Mouse (Mus musculus) monocyte, adult 59 days (primary cell): ENCODE measurements around the gene Gm3233. TPM values are rescaled to one million over a fixed set of nuclear protein-coding genes. Genes with fewer than 3 reads are reported as not detected.

Source experiments
- total RNA-seq, 2 experiments: library from RNA; stranded (reverse); gene quantifications; one replicate each; pipeline ENCODE4 v1.2.4; 2023

Gene Gm3233
- not detected for total RNA-seq

DNA sequence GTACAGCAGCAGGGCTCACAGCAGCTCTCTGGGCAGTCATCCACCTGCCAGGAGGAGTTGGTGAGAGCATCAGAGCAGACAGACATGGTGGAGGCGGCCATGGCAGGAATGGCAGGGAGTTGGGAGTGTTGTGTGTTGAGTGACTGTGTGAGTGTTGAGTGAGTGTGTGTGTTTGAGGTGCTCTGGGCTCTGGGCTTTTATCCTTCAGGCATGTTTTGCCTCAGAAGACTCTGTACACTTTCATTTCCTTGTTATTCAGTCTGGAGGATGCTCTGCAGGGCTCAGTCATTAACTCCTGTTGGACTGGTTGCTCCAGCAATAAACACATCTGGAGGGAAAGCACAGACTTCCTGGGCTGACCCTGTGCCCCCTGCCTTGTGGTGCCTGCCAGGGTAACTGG is at the start of gene Gm3233:
Gm3233 (minus strand) TSS at position 101 of the 400 bp plus-strand sequence.

DNA sequence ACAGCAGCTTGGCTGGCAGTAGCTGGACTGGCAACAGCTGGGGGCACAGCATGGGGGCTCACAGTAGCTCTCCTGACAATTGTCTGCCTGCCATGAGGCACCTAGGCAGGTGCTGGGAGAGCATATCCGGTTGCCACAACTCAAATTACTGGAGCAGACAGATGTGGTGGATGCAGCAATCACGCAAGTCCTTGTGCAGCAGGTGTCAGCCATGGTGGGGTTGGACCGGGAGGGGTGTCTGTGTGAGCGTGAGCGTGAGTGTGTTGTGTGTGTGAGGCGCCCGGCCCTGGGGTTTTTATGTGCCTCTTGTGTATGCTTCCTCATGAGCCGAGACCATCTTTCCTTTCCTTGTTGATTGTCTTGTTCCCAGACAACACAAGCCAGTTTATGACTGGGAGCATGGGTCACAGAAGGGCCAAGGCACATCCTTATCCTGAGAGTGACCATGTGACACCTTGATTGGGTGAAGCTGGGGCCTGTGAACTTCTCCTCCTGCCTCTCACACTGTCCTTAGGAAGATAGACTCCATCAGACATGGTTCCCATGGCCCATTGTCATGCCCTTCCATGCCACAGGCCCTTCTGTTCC is 39.5 kb upstream of the Gm3233 start, which contains the start of gene Gm19668:
Gm19668 (minus strand) TSS at position 213 of the 588 bp plus-strand sequence.

DNA sequence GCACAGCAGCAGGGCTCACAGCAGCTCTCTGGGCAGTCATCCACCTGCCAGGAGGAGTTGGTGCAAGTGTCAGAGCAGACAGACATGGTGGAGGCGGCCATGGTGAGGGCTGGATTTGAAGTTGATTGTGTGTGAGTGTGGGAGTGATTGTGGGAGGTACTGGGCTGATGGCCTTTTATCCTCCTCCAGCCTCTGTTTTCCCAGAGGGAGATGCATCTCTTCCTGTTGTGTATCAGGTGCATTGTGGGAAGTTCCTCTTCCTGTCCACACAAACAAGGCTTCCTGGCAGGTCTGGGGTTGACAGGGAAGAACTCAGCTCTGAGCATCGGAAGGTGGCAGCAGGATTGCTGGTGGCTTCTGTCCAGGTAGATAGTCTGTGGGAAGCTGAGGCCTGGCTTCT is 35.5 kb upstream of the Gm3233 start, which contains the start of gene Gm9639:
Gm9639 (minus strand) TSS at position 101 of the 400 bp plus-strand sequence.

DNA sequence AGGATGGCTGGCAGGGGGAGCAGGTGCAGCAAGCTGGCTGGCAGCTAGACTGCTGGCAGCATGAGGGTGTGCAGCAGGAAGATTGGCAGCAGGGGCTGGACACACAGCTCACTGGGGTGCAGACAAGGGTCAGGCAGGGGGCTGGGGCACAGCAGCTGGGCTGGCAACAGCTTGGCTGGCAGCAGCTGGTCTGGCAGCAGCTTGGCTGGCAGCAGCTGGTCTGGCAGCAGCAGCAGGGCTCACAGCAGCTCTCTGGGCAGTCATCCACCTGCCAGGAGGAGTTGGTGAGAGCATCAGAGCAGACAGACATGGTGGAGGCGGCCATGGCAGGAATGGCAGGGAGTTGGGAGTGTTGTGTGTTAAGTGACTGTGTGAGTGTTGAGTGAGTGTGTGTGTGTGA is 28.4 kb upstream of the Gm3233 start, which contains the start of gene Gm7137:
Gm7137 (minus strand) TSS at position 325 of the 400 bp plus-strand sequence.

DNA sequence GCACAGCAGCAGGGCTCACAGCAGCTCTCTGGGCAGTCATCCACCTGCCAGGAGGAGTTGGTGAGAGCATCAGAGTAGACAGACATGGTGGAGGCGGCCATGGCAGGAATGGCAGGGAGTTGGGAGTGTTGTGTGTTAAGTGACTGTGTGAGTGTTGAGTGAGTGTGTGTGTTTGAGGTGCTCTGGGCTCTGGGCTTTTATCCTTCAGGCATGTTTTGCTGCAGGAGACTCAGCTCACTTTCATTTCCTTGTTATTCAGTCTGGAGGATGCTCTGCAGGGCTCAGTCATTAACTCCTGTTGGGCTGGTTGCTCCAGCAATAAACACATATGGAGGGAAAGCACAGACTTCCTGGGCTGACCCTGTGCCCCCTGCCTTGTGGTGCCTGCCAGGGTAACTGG is 23.0 kb upstream of the Gm3233 start, which contains the start of gene Gm3250:
Gm3250 (minus strand) TSS at position 101 of the 400 bp plus-strand sequence.

DNA sequence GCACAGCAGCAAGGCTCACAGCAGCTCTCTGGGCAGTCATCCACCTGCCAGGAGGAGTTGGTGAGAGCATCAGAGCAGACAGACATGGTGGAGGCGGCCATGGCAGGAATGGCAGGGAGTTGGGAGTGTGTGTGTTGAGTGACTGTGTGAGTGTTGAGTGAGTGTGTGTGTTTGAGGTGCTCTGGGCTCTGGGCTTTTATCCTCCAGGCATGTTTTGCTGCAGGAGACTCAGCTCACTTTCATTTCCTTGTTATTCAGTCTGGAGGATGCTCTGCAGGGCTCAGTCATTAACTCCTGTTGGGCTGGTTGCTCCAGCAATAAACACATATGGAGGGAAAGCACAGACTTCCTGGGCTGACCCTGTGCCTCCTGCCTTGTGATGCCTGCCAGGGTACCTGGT is 17.4 kb upstream of the Gm3233 start, which contains the start of gene Gm7138:
Gm7138 (minus strand) TSS at position 101 of the 400 bp plus-strand sequence.

DNA sequence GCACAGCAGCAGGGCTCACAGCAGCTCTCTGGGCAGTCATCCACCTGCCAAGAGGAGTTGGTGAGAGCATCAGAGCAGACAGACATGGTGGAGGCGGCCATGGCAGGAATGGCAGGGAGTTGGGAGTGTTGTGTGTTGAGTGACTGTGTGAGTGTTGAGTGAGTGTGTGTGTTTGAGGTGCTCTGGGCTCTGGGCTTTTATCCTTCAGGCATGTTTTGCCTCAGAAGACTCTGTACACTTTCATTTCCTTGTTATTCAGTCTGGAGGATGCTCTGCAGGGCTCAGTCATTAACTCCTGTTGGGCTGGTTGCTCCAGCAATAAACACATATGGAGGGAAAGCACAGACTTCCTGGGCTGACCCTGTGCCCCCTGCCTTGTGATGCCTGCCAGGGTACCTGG is 11.7 kb upstream of the Gm3233 start, which contains the start of gene Gm3238:
Gm3238 (minus strand) TSS at position 101 of the 400 bp plus-strand sequence.

DNA sequence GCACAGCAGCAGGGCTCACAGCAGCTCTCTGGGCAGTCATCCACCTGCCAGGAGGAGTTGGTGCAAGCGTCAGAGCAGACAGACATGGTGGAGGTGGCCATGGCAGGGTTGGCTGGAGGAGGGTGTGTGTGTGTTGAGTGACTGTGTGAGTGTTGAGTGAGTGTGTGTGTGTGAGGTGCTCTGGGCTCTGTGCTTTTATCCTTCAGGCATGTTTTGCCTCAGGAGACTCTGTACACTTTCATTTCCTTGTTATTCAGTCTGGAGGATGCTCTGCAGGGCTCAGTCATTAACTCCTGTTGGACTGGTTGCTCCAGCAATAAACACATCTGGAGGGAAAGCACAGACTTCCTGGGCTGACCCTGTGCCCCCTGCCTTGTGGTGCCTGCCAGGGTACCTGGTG is 8.2 kb downstream of the Gm3233 start, which contains the start of gene Gm9736:
Gm9736 (minus strand) TSS at position 101 of the 400 bp plus-strand sequence.

DNA sequence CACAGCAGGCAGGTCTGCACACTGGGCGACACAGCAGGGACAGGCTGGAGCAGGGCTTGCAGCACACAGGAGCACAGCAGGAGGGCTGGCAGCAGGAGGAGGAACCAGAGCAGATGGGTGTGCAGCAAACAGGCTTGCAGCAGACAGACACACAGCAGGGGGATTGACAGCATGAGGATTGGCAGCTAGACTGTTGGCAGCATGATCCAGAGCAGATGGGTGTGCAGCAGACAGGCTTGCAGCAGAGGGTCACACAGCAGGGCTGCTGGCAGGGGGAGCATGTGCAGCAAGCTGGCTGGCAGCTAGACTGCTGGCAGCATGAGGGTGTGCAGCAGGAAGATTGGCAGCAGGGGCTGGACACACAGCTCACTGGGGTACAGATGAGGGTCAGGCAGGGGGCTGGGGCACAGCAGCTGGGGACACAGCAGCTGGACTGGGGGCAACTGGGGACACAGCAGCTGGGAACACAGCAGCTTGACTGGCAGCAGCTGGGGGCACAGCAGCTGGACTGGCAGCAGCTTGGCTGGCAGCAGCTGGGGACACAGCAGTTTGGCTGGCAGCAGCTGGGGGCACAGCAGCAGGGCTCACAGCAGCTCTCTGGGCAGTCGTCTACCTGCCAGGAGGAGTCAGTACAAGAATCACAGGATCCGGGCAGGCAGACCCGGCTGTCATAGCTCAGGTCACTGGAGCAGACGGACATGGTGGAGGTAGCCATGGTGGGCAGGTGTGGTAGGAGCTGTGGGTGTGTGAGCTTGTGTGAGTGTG is 17.4 kb downstream of the Gm3233 start, which contains the start of gene Gm18596:
Gm18596 (minus strand) TSS at position 715 of the 765 bp plus-strand sequence.

DNA sequence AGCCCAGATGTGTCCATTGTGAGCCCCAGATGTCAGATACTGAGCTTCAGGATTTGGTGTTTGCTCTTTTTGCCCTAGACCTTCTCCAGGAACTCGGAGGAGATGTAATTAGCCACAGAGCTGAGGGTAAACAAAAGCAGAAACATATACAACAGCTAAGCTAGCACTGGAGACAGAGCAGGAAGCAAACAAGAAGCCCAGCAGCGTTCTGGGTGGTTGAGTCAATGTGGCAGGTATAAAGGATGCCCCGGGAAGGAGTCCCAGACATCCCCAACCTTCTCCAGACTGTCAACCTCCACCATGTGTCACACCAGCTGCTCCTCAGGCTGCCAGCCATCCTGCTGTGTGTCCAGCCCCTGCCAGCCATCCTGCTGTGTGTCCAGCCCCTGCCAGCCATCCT is 33.3 kb downstream of the Gm3233 start, which contains the start of gene Gm10100:
Gm10100 (plus strand) TSS at position 301 of the 400 bp plus-strand sequence.

DNA sequence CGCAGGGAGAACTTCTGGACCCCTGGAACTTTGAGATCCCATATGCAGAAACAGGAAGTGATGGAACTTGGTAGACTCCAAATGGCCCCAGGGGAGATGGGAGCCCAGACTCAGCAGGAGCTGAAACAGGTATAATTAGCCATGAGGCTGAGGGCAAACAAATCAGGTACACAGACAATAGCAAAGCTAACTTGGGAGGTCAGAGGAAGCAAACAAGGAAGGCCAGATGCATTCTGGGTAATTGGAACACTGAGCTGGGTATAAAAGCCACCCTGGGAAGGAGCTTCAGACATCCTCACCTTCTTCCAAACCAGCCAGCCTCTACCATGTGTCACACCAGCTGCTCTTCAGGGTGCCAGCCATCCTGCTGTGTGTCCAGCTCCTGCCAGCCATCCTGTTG is 39.2 kb downstream of the Gm3233 start, which contains the start of gene Krtap12-1:
Krtap12-1 (plus strand) TSS at position 301 of the 400 bp plus-strand sequence.

DNA sequence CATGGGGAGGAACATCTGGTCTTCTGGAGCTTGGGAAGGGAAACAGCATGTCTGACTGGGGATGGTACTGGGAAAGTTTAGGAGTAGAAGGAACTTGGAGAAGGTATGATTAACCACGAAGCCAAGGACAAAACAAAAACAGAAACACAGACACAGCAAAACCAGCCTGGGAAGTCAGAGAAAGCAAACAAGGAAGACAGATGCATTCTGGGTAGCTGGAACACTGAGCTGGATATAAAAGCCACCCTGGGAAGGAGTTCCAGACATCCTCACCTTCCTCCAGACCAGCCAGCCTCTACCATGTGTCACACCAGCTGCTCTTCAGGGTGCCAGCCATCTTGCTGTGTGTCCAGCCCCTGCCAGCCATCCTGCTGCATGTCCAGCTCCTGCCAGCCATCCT is 44.0 kb downstream of the Gm3233 start, which contains the start of gene Gm10142:
Gm10142 (plus strand) TSS at position 301 of the 400 bp plus-strand sequence.

DNA sequence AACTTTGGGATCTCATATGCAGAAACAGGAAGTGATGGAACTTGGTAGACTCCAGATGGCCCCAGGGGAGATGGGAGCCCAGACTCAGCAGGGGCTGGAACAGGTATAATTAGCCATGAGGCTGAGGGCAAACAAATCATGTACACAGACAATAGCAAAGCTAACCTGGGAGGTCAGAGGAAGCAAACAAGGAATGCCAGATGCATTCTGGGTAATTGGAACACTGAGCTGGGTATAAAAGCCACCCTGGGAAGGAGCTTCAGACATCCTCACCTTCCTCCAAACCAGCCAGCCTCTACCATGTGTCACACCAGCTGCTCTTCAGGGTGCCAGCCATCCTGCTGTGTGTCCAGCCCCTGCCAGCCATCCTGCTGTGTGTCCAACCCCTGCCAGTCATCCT is 48.3 kb downstream of the Gm3233 start, which contains the start of gene Gm10024:
Gm10024 (plus strand) TSS at position 301 of the 400 bp plus-strand sequence.

Other genes with a start within 250 kb of the Gm3233 start
- gene Fam207a, start 243.9 kb downstream of the Gm3233 start, total RNA-seq, result 10 to 100 TPM; 19.2 to 24.2 TPM
- 100 to 1,000 TPM; 854 to 921 TPM for gene Itgb2, start 229.4 kb downstream of the Gm3233 start, total RNA-seq
- gene Pttg1ip, start 178.0 kb downstream of the Gm3233 start, total RNA-seq, result 100 to 1,000 TPM; 113 to 127 TPM
- gene Sumo3, start 153.6 kb downstream of the Gm3233 start, total RNA-seq, result 10 to 100 TPM; 76.0 to 76.6 TPM
- 10 to 100 TPM in 1 of 2 experiments, 1 to 10 TPM in 1; 3.3 to 11.9 TPM for gene Gm49325, start 153.5 kb downstream of the Gm3233 start, total RNA-seq
- 10 to 100 TPM; 43.6 to 54.7 TPM for gene Ube2g2, start 137.4 kb downstream of the Gm3233 start, total RNA-seq
- gene Tspear, start 73.1 kb downstream of the Gm3233 start, total RNA-seq, result not detected
- not detected for gene Gm19402, start 68.9 kb downstream of the Gm3233 start, total RNA-seq
- gene Gm9508, start 62.4 kb downstream of the Gm3233 start, total RNA-seq, result not detected
- not detected for gene Gm10272, start 53.1 kb downstream of the Gm3233 start, total RNA-seq
- gene Gm10024, start 48.2 kb downstream of the Gm3233 start, total RNA-seq, result not detected
- gene Gm10142, start 43.9 kb downstream of the Gm3233 start, total RNA-seq, result not detected
- not detected for gene Krtap12-1, start 39.1 kb downstream of the Gm3233 start, total RNA-seq
- not detected for gene Gm10100, start 33.2 kb downstream of the Gm3233 start, total RNA-seq
- not detected for gene Gm18596, start 17.0 kb downstream of the Gm3233 start, total RNA-seq
- not detected for gene Gm9736, start 8.3 kb downstream of the Gm3233 start, total RNA-seq
- gene Gm3238, start 11.6 kb upstream of the Gm3233 start, total RNA-seq, result not detected
- not detected for gene Gm7138, start 17.3 kb upstream of the Gm3233 start, total RNA-seq
- not detected for gene Gm3250, start 22.9 kb upstream of the Gm3233 start, total RNA-seq
- not detected for gene Gm7137, start 28.5 kb upstream of the Gm3233 start, total RNA-seq
- gene Gm9639, start 35.4 kb upstream of the Gm3233 start, total RNA-seq, result not detected
- gene Gm19668, start 39.5 kb upstream of the Gm3233 start, total RNA-seq, result not detected
- not detected for gene Gm9507, start 52.2 kb upstream of the Gm3233 start, total RNA-seq
- gene Gm2696, start 55.0 kb upstream of the Gm3233 start, total RNA-seq, result not detected
- gene Krtap10-4, start 67.4 kb upstream of the Gm3233 start, total RNA-seq, result not detected
- gene Krtap10-10, start 76.3 kb upstream of the Gm3233 start, total RNA-seq, result not detected
- gene Gm36176, start 87.1 kb upstream of the Gm3233 start, total RNA-seq, result not detected
- not detected for gene Gm10318, start 93.2 kb upstream of the Gm3233 start, total RNA-seq
- not detected for gene Gm3285, start 102.3 kb upstream of the Gm3233 start, total RNA-seq
- under 1 TPM; 0.10 to 0.15 TPM for gene Lrrc3, start 142.9 kb upstream of the Gm3233 start, total RNA-seq
- gene Trpm2, start 210.9 kb upstream of the Gm3233 start, total RNA-seq, result 100 to 1,000 TPM; 148 to 152 TPM
- gene 1810043G02Rik, start 218.8 kb upstream of the Gm3233 start, total RNA-seq, result 10 to 100 TPM; 10.7 to 12.6 TPM